Mouse (Mus musculus): ENCODE data around the gene Adam4.
"Not testable (repeated sequence)": the region's sequence is repeated elsewhere in the genome, so short reads cannot be mapped to it uniquely, and the experiment has no call there.

- TF ChIP-seq CTCF, EP300 (IDR thresholded peaks at IDR 0.05; ENCODE audit: low read depth): not testable (repeated sequence)
Observed at GRCm38 (mm10) chr12:81438985-81439384, 17.2 kb upstream of the Adam4 start.
